Mouse (Mus musculus): ENCODE measurements around the gene Srsf6.

- no peak for TF ChIP-seq POLR2A (IDR thresholded peaks at IDR 0.05; ENCODE audit: borderline replicate concordance, insufficient read depth, low read length)
- no peak for TF ChIP-seq CTCF (IDR thresholded peaks at IDR 0.05; ENCODE audit: borderline replicate concordance, insufficient read depth, low read depth, low read length)
Observed at GRCm38 (mm10) chr2:162889191-162889590, 42.1 kb upstream of the Srsf6 start.

Measured in cerebellum, adult 2 months (tissue).